Mouse (Mus musculus): Measurements from ENCODE around the gene 9430007A20Rik. TPM values are rescaled to one million over a fixed set of nuclear protein-coding genes. Genes with fewer than 3 reads are reported as not detected.

The 9430007A20Rik gene
- polyA plus RNA-seq, 1 experiment from 2014 or later: not detected

Other genes starting within 250 kb of the 9430007A20Rik start
- not detected in 2 replicates for gene Pramel5, start 239.3 kb upstream of the 9430007A20Rik start, polyA plus RNA-seq (2015; fragmentation: Nextera tagmentation; extraction: Ambion mirVana)
- not detected in 2 replicates for gene Gm13128, start 189.6 kb upstream of the 9430007A20Rik start, polyA plus RNA-seq (2015; fragmentation: Nextera tagmentation; extraction: Ambion mirVana)
- gene Gm13119, start 161.9 kb upstream of the 9430007A20Rik start, polyA plus RNA-seq (2015; fragmentation: Nextera tagmentation; extraction: Ambion mirVana): not detected in 2 replicates
- not detected in 2 replicates for gene Pramef20, start 141.9 kb upstream of the 9430007A20Rik start, polyA plus RNA-seq (2015; fragmentation: Nextera tagmentation; extraction: Ambion mirVana)
- gene Pramef12, start 111.4 kb upstream of the 9430007A20Rik start, polyA plus RNA-seq (2015; fragmentation: Nextera tagmentation; extraction: Ambion mirVana): 0.16 TPM in 1 of 2 replicates, not detected in the other
- gene 1700012P22Rik, start 81.0 kb upstream of the 9430007A20Rik start, polyA plus RNA-seq (2015; fragmentation: Nextera tagmentation; extraction: Ambion mirVana): not detected in 2 replicates
- gene Gm9944, start 66.5 kb upstream of the 9430007A20Rik start, polyA plus RNA-seq (2015; fragmentation: Nextera tagmentation; extraction: Ambion mirVana): not detected in 2 replicates
- gene Aadacl3, start 56.1 kb upstream of the 9430007A20Rik start, polyA plus RNA-seq (2015; fragmentation: Nextera tagmentation; extraction: Ambion mirVana): not detected in 2 replicates
- not detected in 2 replicates for gene Gm13124, start 45.3 kb downstream of the 9430007A20Rik start, polyA plus RNA-seq (2015; fragmentation: Nextera tagmentation; extraction: Ambion mirVana)
- not detected in 2 replicates for gene Aadacl4, start 93.9 kb downstream of the 9430007A20Rik start, polyA plus RNA-seq (2015; fragmentation: Nextera tagmentation; extraction: Ambion mirVana)
- not detected in 2 replicates for gene Gm436, start 166.5 kb downstream of the 9430007A20Rik start, polyA plus RNA-seq (2015; fragmentation: Nextera tagmentation; extraction: Ambion mirVana)
- gene Gm13178, start 201.6 kb downstream of the 9430007A20Rik start, polyA plus RNA-seq (2015; fragmentation: Nextera tagmentation; extraction: Ambion mirVana): not detected in 2 replicates